Mouse (Mus musculus) forebrain, embryonic 16.5 days (tissue): Measurements from ENCODE around the gene Noct. TPM values are rescaled to one million over a fixed set of nuclear protein-coding genes. Genes with fewer than 3 reads are reported as not detected.
"Not testable (repeated sequence)": the region's sequence is repeated elsewhere in the genome, so short reads cannot be mapped to it uniquely, and the experiment has no call there.

ENCODE experiments used
- ATAC-seq: fragments of 200-750 bp; cut with Nextera tagmentation; 2 replicates; pipeline ENCODE4 v1.8.0; 2017; ENCODE audit warnings: mild to moderate bottlenecking, moderate library complexity
- H3K27ac ChIP-seq: fragments of 300-500 bp; sonication (generic); 2 replicates; pipeline ENCODE4 v1.5.1; 2014; ENCODE audit warnings: low read length, control low read depth
- H3K27me3 ChIP-seq: fragments of 300-500 bp; sonication (generic); replicated peaks from 2 replicates; pipeline ENCODE4 v1.6.1; 2014; ENCODE audit warnings: low read length; ENCODE audit not compliant: control insufficient read depth, insufficient read depth
- H3K36me3 ChIP-seq: fragments of 300-500 bp; sonication (generic); 2 replicates; pipeline ENCODE4 v1.6.1; 2014; ENCODE audit not compliant: control insufficient read depth, insufficient read depth
- H3K4me1 ChIP-seq: fragments of 300-500 bp; sonication (generic); replicated peaks from 2 replicates; pipeline ENCODE4 v1.6.1; 2014; ENCODE audit warnings: low read length; ENCODE audit not compliant: control insufficient read depth, insufficient read depth
- H3K4me2 ChIP-seq: fragments of 300-500 bp; sonication (generic); 2 replicates; pipeline ENCODE4 v1.6.1; 2014; ENCODE audit warnings: mild to moderate bottlenecking, low read length, control low read depth
- H3K4me3 ChIP-seq: fragments of 300-500 bp; sonication (generic); replicated peaks from 2 replicates; pipeline ENCODE4 v1.5.1; 2014; ENCODE audit warnings: mild to moderate bottlenecking, low read length, control low read depth
- H3K9ac ChIP-seq: fragments of 300-500 bp; sonication (generic); replicated peaks from 2 replicates; pipeline ENCODE4 v1.6.1; 2014; ENCODE audit warnings: low read depth, low read length, control low read depth
- H3K9me3 ChIP-seq: fragments of 300-500 bp; sonication (generic); 2 replicates; pipeline ENCODE4 v1.6.1; 2016; ENCODE audit warnings: low read length; ENCODE audit not compliant: control insufficient read depth
- WGBS: fragments of 180-500 bp; shearing (Covaris S2); extraction: QIAGEN DNeasy Blood & Tissue Kit; methylation state at CpG from one replicate; pipeline ENCODE4 v1.1.7; 2014; 5-methylcytosine and 5-hydroxymethylcytosine counted together
- polyA plus RNA-seq: library from polyadenylated mRNA; unstranded; fragments of >200 nt; fragmentation: Nextera tagmentation; extraction: Ambion mirVana; gene quantifications from 2 replicates; pipeline ENCODE4 v1.2.1, GENCODE M21; 2015

Gene Noct
- polyA plus RNA-seq, 1 experiment from 2014 or later: 21.3 TPM

- 86% methylated on average over 5 of the region's 6 CpGs for WGBS
- Histone ChIP-seq H3K27ac (no peak overlapping the region), H3K4me2 (no peak overlapping the region), H3K36me3 (no peaks in the 10 kb centered on the region), H3K4me1 (no peaks in the 10 kb centered on the region), H3K27me3 (no peaks in the 10 kb centered on the region), H3K4me3 (no peak overlapping the region), H3K9me3 (no peaks in the 10 kb centered on the region), H3K9ac (no peak overlapping the region)
- no peak for ATAC-seq
Measured at GRCm38 (mm10) chr3:51215681-51216080, 8.6 kb upstream of the Noct start.

- not testable (repeated sequence) for H3K9ac ChIP-seq, H3K27ac ChIP-seq, H3K4me1 ChIP-seq, H3K4me2 ChIP-seq, H3K9me3 ChIP-seq, H3K27me3 ChIP-seq, H3K36me3 ChIP-seq, H3K4me3 ChIP-seq, ATAC-seq
- WGBS: 78% methylated on average over 5 of the region's 10 CpGs
Measured at GRCm38 (mm10) chr3:51216351-51216750, 7.9 kb upstream of the Noct start.

- not testable (repeated sequence) for H3K4me3 ChIP-seq, ATAC-seq, H3K9me3 ChIP-seq, H3K4me2 ChIP-seq, H3K9ac ChIP-seq, H3K36me3 ChIP-seq, H3K27ac ChIP-seq, H3K4me1 ChIP-seq, H3K27me3 ChIP-seq
- 90% methylated on average over 6 of the region's 6 CpGs for WGBS
Measured at GRCm38 (mm10) chr3:51218385-51218784, 5.9 kb upstream of the Noct start.

GRCm38 (mm10) chr3:51219213-51219612 is 5.0 kb upstream of the Noct start:
- no peak overlapping the region for H3K27ac ChIP-seq
- no peaks in the 10 kb centered on the region for H3K36me3 ChIP-seq
- no peaks in the 10 kb centered on the region for H3K27me3 ChIP-seq
- WGBS: 90% methylated on average over 5 of the region's 5 CpGs
- ATAC-seq: no peak
- peaks cover 7% of the 10 kb centered on the region; the same call in 1 of the 2 replicates for H3K4me1 ChIP-seq
- no peak overlapping the region for H3K4me2 ChIP-seq
- H3K9ac ChIP-seq: no peak overlapping the region
- H3K9me3 ChIP-seq: no peaks in the 10 kb centered on the region
- no peak overlapping the region for H3K4me3 ChIP-seq

- no peaks in the 10 kb centered on the region for H3K27me3 ChIP-seq
- no peaks in the 10 kb centered on the region for H3K9me3 ChIP-seq
- H3K36me3 ChIP-seq: no peaks in the 10 kb centered on the region
- no peak for ATAC-seq
- peaks cover 7% of the 10 kb centered on the region for H3K4me1 ChIP-seq
- no peak overlapping the region for H3K9ac ChIP-seq
- no peak overlapping the region for H3K27ac ChIP-seq
- no peak overlapping the region for H3K4me2 ChIP-seq
- WGBS: 45% methylated on average over 4 of the region's 4 CpGs
- H3K4me3 ChIP-seq: no peak overlapping the region
Measured at GRCm38 (mm10) chr3:51220846-51221245, 3.4 kb upstream of the Noct start.

GRCm38 (mm10) chr3:51221847-51222246 is 2.4 kb upstream of the Noct start:
- Histone ChIP-seq H3K9me3 (no peaks in the 10 kb centered on the region), H3K4me2 (no peak overlapping the region), H3K4me3 (no peak overlapping the region), H3K27me3 (no peaks in the 10 kb centered on the region), H3K36me3 (no peaks in the 10 kb centered on the region), H3K4me1 (peaks cover 15% of the 10 kb centered on the region), H3K9ac (no peak overlapping the region), H3K27ac (no peak overlapping the region)
- 75% methylated on average over 8 of the region's 8 CpGs for WGBS
- ATAC-seq: no peak

- WGBS: 82% methylated on average over 6 of the region's 6 CpGs
- Histone ChIP-seq H3K27me3 (no peaks in the 10 kb centered on the region), H3K4me3 (no peak overlapping the region)
Measured at GRCm38 (mm10) chr3:51222302-51222701, 1.9 kb upstream of the Noct start.

GRCm38 (mm10) chr3:51222834-51223460 is 1.3 kb upstream of the Noct start:
- WGBS: 74% methylated on average over 10 of the region's 10 CpGs
- no peaks in the 10 kb centered on the region for H3K27me3 ChIP-seq
- no peak overlapping the region for H3K9ac ChIP-seq
- H3K27ac ChIP-seq: no peak overlapping the region
- H3K36me3 ChIP-seq: no peaks in the 10 kb centered on the region
- no peak for ATAC-seq
- H3K4me2 ChIP-seq: no peak overlapping the region
- H3K4me1 ChIP-seq: peaks cover 19% of the 10 kb centered on the region
- H3K4me3 ChIP-seq: no peak overlapping the region
- no peaks in the 10 kb centered on the region for H3K9me3 ChIP-seq

More at GRCm38 (mm10) chr3:51222302-51222701, 1.9 kb upstream of the Noct start:
- Histone ChIP-seq H3K4me2 (no peak overlapping the region), H3K9ac (no peak overlapping the region), H3K4me1 (peaks cover 19% of the 10 kb centered on the region), H3K36me3 (no peaks in the 10 kb centered on the region), H3K27ac (no peak overlapping the region), H3K9me3 (no peaks in the 10 kb centered on the region)
- ATAC-seq: no peak

- H3K9ac ChIP-seq: no peak overlapping the region
- no peak overlapping the region for H3K27ac ChIP-seq
- peak overlapping the region; percentile 79 for H3K4me2 ChIP-seq
- H3K27me3 ChIP-seq: no peaks in the 10 kb centered on the region
- WGBS: 29% methylated on average over 5 of the region's 5 CpGs
- H3K36me3 ChIP-seq: no peaks in the 10 kb centered on the region
- no peak overlapping the region for H3K4me3 ChIP-seq
- H3K4me1 ChIP-seq: peaks cover 20% of the 10 kb centered on the region
- no peak for ATAC-seq
- H3K9me3 ChIP-seq: no peaks in the 10 kb centered on the region
Measured at GRCm38 (mm10) chr3:51223556-51223955, 691 bp upstream of the Noct start.
